Mouse (Mus musculus) heart, postnatal 36 days (tissue): Measurements from ENCODE around the gene Aox3. TPM values are rescaled to one million over a fixed set of nuclear protein-coding genes. Genes with fewer than 3 reads are reported as not detected.

Experiments used
- DNase-seq, 2 experiments: peaks; one replicate each; pipeline ENCODE4 v3.0.0; 2021 to 2022
- intact Hi-C: fragments of 180-260 bp; cut with DNase I; formaldehyde crosslinking; loops from one replicate; pipeline ENCODE4 v1.15.1; 2025
- total RNA-seq, 2 experiments: library from RNA; stranded (reverse); gene quantifications; 2 replicates each; pipeline ENCODE4 v1.2.3; 2021

The Aox3 gene
- total RNA-seq: under 1 TPM; 0.79 to 0.86 TPM

DNA sequence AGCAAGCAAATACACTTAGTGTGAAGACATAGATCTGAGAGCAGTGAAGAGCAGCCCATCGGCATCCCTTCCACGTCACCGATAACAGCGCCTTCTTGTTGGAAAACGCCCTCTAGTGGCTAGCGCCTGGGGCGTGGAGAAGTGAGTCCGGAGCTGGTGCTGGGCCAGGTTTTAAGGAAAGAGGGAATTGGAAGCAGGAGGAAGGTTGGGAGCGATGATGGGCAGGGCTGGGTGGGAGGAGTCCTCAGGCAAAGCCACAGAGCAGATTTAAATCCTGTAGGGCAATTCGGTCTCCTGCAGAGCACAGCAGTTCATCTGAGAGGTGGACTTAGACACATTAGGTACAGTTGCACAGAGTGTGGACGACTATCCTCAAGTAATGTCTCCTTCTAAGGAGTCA, at the start of gene Aox3:
Aox3 (plus strand) TSS at position 251 of the 400 bp plus-strand sequence.
- intact Hi-C loops: no loop called here
- DNase-seq: peak; percentile 68 to 71

DNA sequence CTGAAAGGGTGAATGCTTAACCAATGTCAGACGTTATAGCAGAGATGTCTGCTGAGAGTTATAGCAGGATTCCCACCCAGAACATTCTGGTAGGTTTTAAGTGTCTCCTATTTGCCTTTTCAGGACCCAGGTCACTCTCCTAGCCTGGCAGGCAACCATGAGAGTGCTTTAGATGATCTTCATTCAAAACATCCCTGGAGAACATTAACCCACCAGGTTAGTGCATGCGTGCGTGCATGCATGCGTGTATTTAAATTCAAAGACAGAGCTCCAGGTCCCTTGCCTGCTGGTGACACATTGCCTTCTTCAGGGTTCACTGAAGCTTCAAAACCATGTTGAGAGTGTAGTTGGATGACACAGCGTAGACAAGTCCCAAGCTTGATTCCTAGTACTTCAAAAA, 47.8 kb upstream of the Aox3 start:
- intact Hi-C loops: no loop called here
- no peak for DNase-seq

- DNase-seq: peak; percentile 21
- intact Hi-C loops: no loop called here
Measured at GRCm38 (mm10) chr1:58065606-58066005, 47.3 kb upstream of the Aox3 start.

GRCm38 (mm10) chr1:58069181-58069580, 43.7 kb upstream of the Aox3 start:
- no peak for DNase-seq
- intact Hi-C loops: no loop called here

- intact Hi-C loops: no loop called here
- DNase-seq: no peak
Measured at GRCm38 (mm10) chr1:58070091-58070490, 42.8 kb upstream of the Aox3 start.

- DNase-seq: no peak
- intact Hi-C loops: no loop called here
Measured at GRCm38 (mm10) chr1:58071006-58071405, 41.9 kb upstream of the Aox3 start.

DNA sequence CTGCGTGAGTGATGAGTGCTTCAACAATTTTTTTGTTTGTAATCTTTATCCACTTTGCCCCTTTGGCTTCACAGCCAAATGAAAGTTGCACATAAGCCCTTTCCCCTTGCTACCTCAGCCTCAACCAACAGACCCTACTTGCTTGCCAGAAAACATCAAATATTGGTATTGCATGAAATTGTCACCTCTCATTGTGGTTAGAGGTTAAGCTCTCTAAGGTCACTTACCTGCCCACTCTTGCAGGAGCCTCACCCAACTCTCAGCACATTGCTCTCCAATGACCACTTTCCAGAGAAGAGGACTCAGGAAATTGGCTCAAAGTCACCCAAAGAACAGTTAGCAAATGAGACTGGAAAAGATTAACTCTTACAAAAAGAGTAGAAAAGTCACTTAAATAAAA, 41.4 kb upstream of the Aox3 start:
- intact Hi-C loops: no loop called here
- no peak for DNase-seq

- intact Hi-C loops: no loop called here
- DNase-seq: no peak
Measured at GRCm38 (mm10) chr1:58072416-58072815, 40.5 kb upstream of the Aox3 start.

DNA sequence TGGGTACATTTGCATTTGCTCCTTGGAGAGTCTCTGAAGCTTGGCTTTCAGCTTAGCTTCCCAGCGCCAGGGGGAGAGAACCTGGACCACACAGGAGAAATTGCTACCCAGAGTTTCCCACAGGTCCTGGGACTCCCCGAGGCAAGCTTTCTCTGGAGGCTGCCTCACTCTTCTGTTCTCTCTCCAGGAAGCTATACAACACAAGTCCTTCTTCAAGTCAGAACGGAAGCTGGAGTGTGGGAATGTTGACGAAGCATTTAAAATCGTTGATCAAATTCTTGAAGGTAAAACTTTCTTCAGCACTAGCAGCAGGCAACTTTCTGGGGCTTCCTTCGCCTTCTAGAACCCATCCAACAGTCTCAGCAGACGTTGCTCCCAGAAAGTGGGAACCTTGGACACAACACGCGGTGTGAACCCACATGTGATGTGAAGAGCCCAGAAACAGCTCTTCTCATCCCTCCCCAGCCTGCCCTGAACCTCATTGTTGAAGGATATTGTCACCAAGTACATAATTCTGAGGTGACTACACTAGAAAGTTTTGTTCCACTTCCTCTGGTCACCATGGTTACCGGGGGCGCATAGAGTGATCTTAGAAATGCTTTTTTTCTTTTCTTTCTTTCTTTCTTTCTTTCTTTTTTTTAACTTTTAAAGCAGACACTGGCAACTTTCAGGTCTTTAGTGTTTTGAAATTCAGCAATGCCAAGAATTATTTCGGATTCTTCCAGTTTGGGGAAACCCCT, 39.8 kb upstream of the Aox3 start:
- intact Hi-C loops: no loop called here
- no peak for DNase-seq

GRCm38 (mm10) chr1:58074266-58074665, 38.7 kb upstream of the Aox3 start:
- no peak for DNase-seq
- intact Hi-C loops: no loop called here

GRCm38 (mm10) chr1:58077882-58078281, 35.0 kb upstream of the Aox3 start:
- no peak for DNase-seq
- intact Hi-C loops: no loop called here

DNA sequence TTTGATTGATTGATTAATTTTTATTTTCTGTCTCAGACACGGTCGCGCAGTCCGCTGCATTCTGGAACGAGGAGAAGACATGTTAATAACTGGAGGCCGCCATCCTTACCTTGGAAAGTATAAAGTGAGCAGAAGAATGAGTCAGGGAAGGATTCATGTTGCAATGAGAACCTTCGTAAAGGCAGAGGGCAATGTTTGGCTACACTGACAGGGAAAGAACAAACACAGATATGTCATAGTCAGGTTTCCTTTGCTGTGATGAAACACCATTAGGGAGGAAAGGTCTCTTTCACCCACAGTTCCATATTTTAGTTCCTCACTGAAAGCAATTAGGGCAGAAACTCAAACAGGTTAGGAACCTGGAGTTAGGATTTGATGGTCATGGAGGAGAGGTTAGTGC, 34.5 kb upstream of the Aox3 start:
- DNase-seq: no peak
- intact Hi-C loops: no loop called here

- no peak for DNase-seq
- intact Hi-C loops: no loop called here
Measured at GRCm38 (mm10) chr1:58079689-58080088, 33.2 kb upstream of the Aox3 start.

GRCm38 (mm10) chr1:58080446-58080845, 32.5 kb upstream of the Aox3 start:
- intact Hi-C loops: no loop called here
- DNase-seq: no peak

- intact Hi-C loops: no loop called here
Measured at GRCm38 (mm10) chr1:58081356-58081755, 31.6 kb upstream of the Aox3 start.

GRCm38 (mm10) chr1:58089316-58089715, 23.6 kb upstream of the Aox3 start:
- intact Hi-C loops: no loop called here
- no peak for DNase-seq

More at GRCm38 (mm10) chr1:58081356-58081755, 31.6 kb upstream of the Aox3 start:
- no peak for DNase-seq

GRCm38 (mm10) chr1:58090191-58090590, 22.7 kb upstream of the Aox3 start:
- intact Hi-C loops: no loop called here
- DNase-seq: no peak

DNA sequence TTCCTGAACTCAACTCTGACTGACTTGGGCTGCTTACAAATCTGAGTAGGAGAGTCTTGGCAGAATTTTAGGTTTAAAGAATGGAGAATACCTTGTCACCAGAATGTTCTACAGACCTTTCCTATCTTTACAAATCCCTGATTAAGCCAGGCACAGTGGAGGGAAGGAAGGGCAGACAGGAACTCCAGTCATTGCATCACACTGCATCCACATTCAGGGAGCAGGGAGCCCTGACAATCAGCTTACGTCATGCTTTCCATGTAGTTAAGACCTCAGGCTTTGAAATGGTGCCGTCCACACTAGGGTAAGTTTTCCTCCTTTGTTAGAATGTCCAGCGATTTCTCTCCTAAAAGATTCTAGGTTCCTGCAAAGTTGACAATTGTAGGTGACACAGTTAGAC, 21.7 kb upstream of the Aox3 start:
- intact Hi-C loops: no loop called here
- no peak for DNase-seq

GRCm38 (mm10) chr1:58091992-58092560, 20.9 kb upstream of the Aox3 start:
- DNase-seq: no peak
- intact Hi-C loops: no loop called here

DNA sequence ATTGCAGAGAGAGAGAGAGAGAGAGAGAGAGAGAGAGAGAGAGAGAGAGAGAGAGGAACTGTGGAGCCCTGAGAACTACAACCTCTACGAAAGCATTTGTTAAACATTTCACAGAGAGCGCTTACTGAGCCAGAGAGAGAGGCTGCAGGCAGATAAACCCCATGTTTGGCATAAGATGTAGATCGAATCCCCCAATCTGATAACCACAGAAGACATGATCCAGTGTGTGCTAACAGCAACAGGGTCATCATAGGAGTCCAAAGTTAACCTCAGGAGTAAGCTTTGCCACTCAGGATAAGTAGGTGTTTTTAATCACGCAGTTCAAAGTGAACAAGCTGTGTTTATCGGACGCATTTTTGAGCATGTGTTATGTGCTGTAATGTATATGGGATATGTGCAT, 15.6 kb upstream of the Aox3 start:
- intact Hi-C loops: no loop called here
- no peak for DNase-seq

DNA sequence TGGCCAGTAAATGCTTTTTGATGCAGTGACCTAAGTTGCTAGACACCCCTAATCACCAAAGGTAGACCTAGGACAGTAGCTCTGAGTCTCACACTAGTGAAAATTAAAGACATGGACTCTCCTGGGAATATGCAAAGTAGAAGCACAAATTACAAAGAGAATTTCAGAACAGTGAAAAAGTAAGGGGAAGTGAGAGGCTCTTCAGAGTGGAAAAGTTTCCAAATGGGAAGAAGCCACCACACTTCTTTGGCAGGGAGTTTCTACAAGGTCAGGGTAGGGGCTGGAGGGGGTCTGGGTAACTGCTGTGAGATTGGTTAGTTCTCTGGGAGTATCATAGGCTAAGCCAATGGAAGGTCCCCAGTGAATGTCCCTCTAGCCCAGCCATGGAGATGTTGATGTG, 13.8 kb upstream of the Aox3 start:
- intact Hi-C loops: no loop called here
- no peak for DNase-seq

DNA sequence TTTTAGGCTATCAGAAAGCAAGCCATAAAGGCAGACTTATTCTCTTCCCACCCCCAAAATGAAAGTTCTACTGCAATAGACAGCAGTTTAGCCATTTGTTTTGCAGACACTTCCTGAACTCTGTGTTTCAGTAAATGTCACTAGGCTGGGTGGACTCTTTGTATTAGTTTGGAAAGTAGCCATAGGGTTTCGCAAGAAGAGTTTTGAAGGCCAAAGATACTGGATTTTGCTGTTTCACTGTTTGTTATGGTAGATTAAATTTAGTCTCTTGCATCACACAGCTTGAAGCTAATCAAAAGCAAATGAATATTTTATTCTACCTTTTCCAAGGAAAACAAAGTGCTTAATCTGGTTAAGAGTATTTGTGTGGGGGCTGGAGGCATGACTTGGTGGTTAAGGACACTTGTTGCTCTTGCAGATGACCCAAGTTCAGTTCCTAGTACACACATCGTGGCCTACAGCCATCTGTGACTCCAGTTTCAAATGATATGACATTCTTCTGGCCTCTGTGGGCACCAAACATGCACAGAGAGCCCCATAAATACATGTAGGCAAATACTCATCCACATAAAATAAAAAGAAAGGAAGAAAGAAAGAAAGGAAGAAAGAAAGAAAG, 11.3 kb upstream of the Aox3 start:
- peak; percentile 29 to 30 for DNase-seq
- intact Hi-C loops: no loop called here
